Mouse (Mus musculus) limb, embryonic 11.5 days (tissue): ENCODE results near the gene Fabp2. TPM values are rescaled to one million over a fixed set of nuclear protein-coding genes. Genes with fewer than 3 reads are reported as not detected.

Experiments
- ATAC-seq: fragments of 200-750 bp; cut with Nextera tagmentation; 2 replicates; pipeline ENCODE4 v1.8.0; 2017; ENCODE audit warnings: low read depth; ENCODE audit not compliant: insufficient number of reproducible peaks, low FRiP score, low TSS enrichment
- DNase-seq: peaks from one replicate; pipeline ENCODE4 v3.0.0-alpha.2; 2015; ENCODE audit warnings: low spot score
- H3K27ac ChIP-seq: fragments of 300-500 bp; sonication (generic); replicated peaks from 2 replicates; pipeline ENCODE4 v1.5.1; 2014; ENCODE audit warnings: low read depth, mild to moderate bottlenecking, low read length
- H3K27me3 ChIP-seq: fragments of 300-500 bp; sonication (generic); 2 replicates; pipeline ENCODE4 v1.6.1; 2014; ENCODE audit warnings: mild to moderate bottlenecking, low read length, mixed read lengths; ENCODE audit not compliant: control insufficient read depth, insufficient read depth
- H3K36me3 ChIP-seq: fragments of 300-500 bp; sonication (generic); 2 replicates; pipeline ENCODE4 v1.6.1; 2014; ENCODE audit warnings: mild to moderate bottlenecking, low read length, moderate library complexity, mixed read lengths; ENCODE audit not compliant: control insufficient read depth, insufficient read depth
- H3K4me1 ChIP-seq: fragments of 300-500 bp; sonication (generic); 2 replicates; pipeline ENCODE4 v1.6.1; 2014; ENCODE audit warnings: low read length, mixed read lengths; ENCODE audit not compliant: control insufficient read depth, insufficient read depth
- H3K4me2 ChIP-seq: fragments of 300-500 bp; sonication (generic); 2 replicates; pipeline ENCODE4 v1.6.1; 2014; ENCODE audit warnings: low read depth, mild to moderate bottlenecking, moderate library complexity; ENCODE audit not compliant: severe bottlenecking
- H3K4me3 ChIP-seq: fragments of 300-500 bp; sonication (generic); 2 replicates; pipeline ENCODE4 v1.5.1; 2014; ENCODE audit warnings: low read depth, low read length
- H3K9ac ChIP-seq: fragments of 300-500 bp; sonication (generic); 2 replicates; pipeline ENCODE4 v1.6.1; 2014; ENCODE audit warnings: mild to moderate bottlenecking, low read length
- H3K9me3 ChIP-seq: fragments of 300-500 bp; sonication (generic); 2 replicates; pipeline ENCODE4 v1.6.1; 2016; ENCODE audit warnings: low read length; ENCODE audit not compliant: control insufficient read depth
- WGBS: fragments of 180-500 bp; shearing (Covaris S2); extraction: QIAGEN DNeasy Blood & Tissue Kit; methylation state at CpG from one replicate; pipeline ENCODE4 v1.1.7; 2014; 5-methylcytosine and 5-hydroxymethylcytosine counted together
- polyA plus RNA-seq: library from polyadenylated mRNA; unstranded; fragments of >200 nt; fragmentation: Nextera tagmentation; extraction: Ambion mirVana; gene quantifications from 2 replicates; pipeline ENCODE4 v1.2.1, GENCODE M21; 2014

Fabp2 gene
- polyA plus RNA-seq, 1 experiment from 2014 or later: not detected

- Histone ChIP-seq H3K27ac (no peak overlapping the region), H3K27me3 (no peaks in the 10 kb centered on the region), H3K4me2 (no peak overlapping the region), H3K9ac (no peak overlapping the region), H3K36me3 (no peaks in the 10 kb centered on the region), H3K4me1 (no peaks in the 10 kb centered on the region), H3K9me3 (no peaks in the 10 kb centered on the region), H3K4me3 (no peak overlapping the region)
- WGBS: 88% methylated on average over 2 of the region's 2 CpGs
- ATAC-seq (no peak), DNase-seq (no peak)
Measured at GRCm38 (mm10) chr3:122907841-122908240, 13.0 kb downstream of the Fabp2 start.

- DNase-seq (no peak), ATAC-seq (no peak)
- no peak overlapping the region for H3K4me3 ChIP-seq
- WGBS: 90% methylated on average over 5 of the region's 5 CpGs
- no peaks in the 10 kb centered on the region for H3K36me3 ChIP-seq
- no peak overlapping the region for H3K9ac ChIP-seq
- no peak overlapping the region for H3K27ac ChIP-seq
- H3K4me1 ChIP-seq: no peaks in the 10 kb centered on the region
- H3K4me2 ChIP-seq: no peak overlapping the region
- no peaks in the 10 kb centered on the region for H3K9me3 ChIP-seq
- no peaks in the 10 kb centered on the region for H3K27me3 ChIP-seq
Measured at GRCm38 (mm10) chr3:122915493-122915892, 20.6 kb downstream of the Fabp2 start.

- Histone ChIP-seq H3K9me3 (no peaks in the 10 kb centered on the region), H3K27ac (no peak overlapping the region), H3K9ac (no peak overlapping the region), H3K4me2 (no peak overlapping the region), H3K36me3 (no peaks in the 10 kb centered on the region), H3K4me3 (no peak overlapping the region), H3K27me3 (no peaks in the 10 kb centered on the region), H3K4me1 (no peaks in the 10 kb centered on the region)
- no peak for ATAC-seq
- DNase-seq: no peak
- WGBS: 77% methylated on average over 6 of the region's 6 CpGs
Measured at GRCm38 (mm10) chr3:122916191-122916680, 21.4 kb downstream of the Fabp2 start.

- Histone ChIP-seq H3K4me2 (no peak overlapping the region), H3K27ac (no peak overlapping the region), H3K4me3 (no peak overlapping the region), H3K4me1 (no peaks in the 10 kb centered on the region), H3K9ac (no peak overlapping the region), H3K9me3 (no peaks in the 10 kb centered on the region), H3K36me3 (no peaks in the 10 kb centered on the region), H3K27me3 (no peaks in the 10 kb centered on the region)
- DNase-seq (no peak), ATAC-seq (no peak)
- WGBS: 82% methylated on average over 2 of the region's 2 CpGs
Measured at GRCm38 (mm10) chr3:122918672-122919071, 23.8 kb downstream of the Fabp2 start.

- no peak for ATAC-seq
- no peak within 1 kb of the TSS for H3K4me3 ChIP-seq
- no peak within 1 kb of the TSS for H3K4me2 ChIP-seq
- no peak within 1 kb of the TSS for H3K27ac ChIP-seq
- no peaks in the 10 kb centered on the region for H3K4me1 ChIP-seq
- no peak within 1 kb of the TSS for H3K9ac ChIP-seq
- WGBS: 87% methylated on average over 8 of the region's 8 CpGs
- no peaks in the 10 kb centered on the region for H3K9me3 ChIP-seq
- no peaks in the 10 kb centered on the region for H3K27me3 ChIP-seq
- DNase-seq: no peak
- no peaks in the 10 kb centered on the region for H3K36me3 ChIP-seq
Measured at GRCm38 (mm10) chr3:122919260-122919659, 24.4 kb downstream of the Fabp2 start, which contains the start of gene Gm10959. TSS of gene Gm10959 (minus strand) at chr3:122919360.

- no peaks in the 10 kb centered on the region for H3K36me3 ChIP-seq
- 64% methylated on average over 8 of the region's 8 CpGs for WGBS
Measured at GRCm38 (mm10) chr3:122920572-122921435, 25.9 kb downstream of the Fabp2 start.

GRCm38 (mm10) chr3:122921676-122922527 lies 27.0 kb downstream of the Fabp2 start:
- WGBS: 88% methylated on average over 8 of the region's 8 CpGs
- DNase-seq: no peak
- no peak overlapping the region for H3K27ac ChIP-seq

More at GRCm38 (mm10) chr3:122920572-122921435, 25.9 kb downstream of the Fabp2 start:
- Histone ChIP-seq H3K9me3 (no peaks in the 10 kb centered on the region), H3K27me3 (no peaks in the 10 kb centered on the region), H3K4me1 (no peaks in the 10 kb centered on the region), H3K4me2 (no peak overlapping the region), H3K9ac (no peak overlapping the region), H3K4me3 (no peak overlapping the region), H3K27ac (no peak overlapping the region)
- no peak for ATAC-seq
- DNase-seq: no peak

GRCm38 (mm10) chr3:122923147-122923546 lies 28.3 kb downstream of the Fabp2 start:
- Histone ChIP-seq H3K36me3 (no peaks in the 10 kb centered on the region), H3K27ac (no peak overlapping the region), H3K4me2 (peak overlapping the region; percentile 44; the same call in 1 of the 2 replicates), H3K27me3 (no peaks in the 10 kb centered on the region), H3K4me3 (no peak overlapping the region), H3K9me3 (no peaks in the 10 kb centered on the region), H3K9ac (no peak overlapping the region), H3K4me1 (no peaks in the 10 kb centered on the region)
- ATAC-seq (no peak), DNase-seq (no peak)
- 71% methylated on average over 7 of the region's 7 CpGs for WGBS

More at GRCm38 (mm10) chr3:122921676-122922527, 27.0 kb downstream of the Fabp2 start:
- Histone ChIP-seq H3K36me3 (no peaks in the 10 kb centered on the region), H3K9me3 (no peaks in the 10 kb centered on the region), H3K27me3 (no peaks in the 10 kb centered on the region), H3K9ac (no peak overlapping the region), H3K4me1 (no peaks in the 10 kb centered on the region), H3K4me2 (no peak overlapping the region), H3K4me3 (no peak overlapping the region)
- no peak for ATAC-seq
